Mouse (Mus musculus): ENCODE results near the gene Focad.

GRCm38 (mm10) chr4:88157644-88158043 lies 63.2 kb downstream of the Focad start:
- TF ChIP-seq POLR2A (IDR thresholded peaks at IDR 0.05; ENCODE audit: low read depth, low read length) (no peak), CTCF (IDR thresholded peaks at IDR 0.05; ENCODE audit: extremely low read depth, insufficient read depth, insufficient read length, insufficient replicate concordance) (no peak)

All from spleen, adult 2 months (tissue).